Mouse (Mus musculus): Measurements from ENCODE around the gene Rab11a.

Rab11a gene

GRCm38 (mm10) chr9:64737406-64738201, at the start of gene Rab11a:
TSS of gene Rab11a (minus strand) at chr9:64737758.
- in situ Hi-C loops (cut with MboI, MseI), result no loop called here

- in situ Hi-C loops (cut with MboI, MseI), result no loop called here
Measured at GRCm38 (mm10) chr9:64786216-64786905, 48.8 kb upstream of the Rab11a start.

DNA sequence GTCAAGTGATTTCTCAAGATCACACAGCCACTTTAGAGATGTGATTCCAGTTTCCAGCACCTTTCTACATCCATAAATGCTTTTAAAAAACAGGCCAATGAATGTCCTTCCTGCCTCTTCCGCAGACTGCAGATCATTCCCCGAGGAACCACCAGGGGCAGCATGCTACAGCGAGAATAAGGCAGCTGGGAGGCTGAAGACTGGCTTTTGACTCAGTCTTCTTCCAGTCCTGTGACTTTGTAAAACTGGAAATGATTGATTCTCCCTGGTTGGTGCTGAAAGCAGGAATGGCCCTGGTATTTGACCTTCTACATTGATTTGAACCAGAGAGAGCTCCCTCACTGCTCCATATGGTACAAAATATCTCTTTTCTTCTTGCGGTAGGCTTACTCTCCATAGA, 47.3 kb upstream of the Rab11a start:
- in situ Hi-C loops (cut with MboI, MseI), result no loop called here

GRCm38 (mm10) chr9:64783511-64783910, 46.0 kb upstream of the Rab11a start:
- in situ Hi-C loops (cut with MboI, MseI), result no loop called here

- in situ Hi-C loops (cut with MboI, MseI), result loop anchor here (5.0 kb wide), 1 partner anchor 83 kb away; no protein-coding TSS in a partner anchor
Measured at GRCm38 (mm10) chr9:64779628-64780027, 42.1 kb upstream of the Rab11a start.

GRCm38 (mm10) chr9:64778151-64778550, 40.6 kb upstream of the Rab11a start:
- in situ Hi-C loops (cut with MboI, MseI), result loop anchor here (5.0 kb wide), 1 partner anchor 84 kb away; no protein-coding TSS in a partner anchor

DNA sequence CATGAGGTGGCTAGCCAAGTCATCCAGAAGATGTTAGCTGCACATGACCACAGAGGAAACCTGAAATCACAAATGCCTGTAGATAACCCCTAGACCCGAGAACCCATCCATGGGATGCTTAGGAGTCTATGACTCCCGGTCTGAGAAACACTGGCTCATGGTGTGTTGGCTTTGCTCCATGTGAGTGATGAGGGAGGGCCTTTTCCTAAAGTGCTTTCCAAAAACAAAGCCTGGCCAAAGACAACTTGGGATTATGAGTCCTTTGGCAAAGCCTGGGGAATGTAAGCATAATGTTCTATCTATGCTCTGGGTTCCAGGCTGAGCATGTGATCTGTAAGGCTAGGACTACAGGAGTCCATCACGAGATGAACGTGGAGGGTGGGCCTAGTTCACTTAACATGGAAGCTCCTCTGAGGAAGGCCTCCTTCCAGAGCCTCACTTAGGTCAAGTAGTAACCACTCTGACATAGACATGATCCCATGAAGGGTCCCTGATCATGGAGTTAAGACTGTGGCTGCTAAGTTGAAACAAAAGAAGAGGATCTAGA, 40.0 kb upstream of the Rab11a start:
- in situ Hi-C loops (cut with MboI, MseI), result loop anchor here (5.0 kb wide), 1 partner anchor 85 kb away; no protein-coding TSS in a partner anchor

DNA sequence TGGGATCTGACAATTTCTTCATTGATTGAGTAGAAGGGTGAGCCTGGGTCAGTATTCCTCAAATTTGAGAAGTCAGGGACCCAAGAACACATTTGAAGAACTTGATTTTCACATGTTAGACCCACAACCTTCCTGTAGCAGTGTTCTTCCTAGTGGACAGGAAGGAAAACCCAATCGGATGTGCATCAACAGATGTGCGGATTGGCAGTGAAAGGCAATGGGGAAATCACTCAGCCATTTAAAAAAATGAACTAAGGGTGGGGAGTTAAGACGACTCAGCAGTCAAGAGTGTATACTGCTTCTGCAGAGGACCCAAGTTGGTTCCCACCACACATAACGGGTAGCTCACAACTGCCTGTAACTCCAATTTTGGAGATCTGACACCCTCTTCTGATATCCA, 37.9 kb upstream of the Rab11a start:
- in situ Hi-C loops (cut with MboI, MseI), result loop anchor here (5.0 kb wide), 1 partner anchor 87 kb away; no protein-coding TSS in a partner anchor

DNA sequence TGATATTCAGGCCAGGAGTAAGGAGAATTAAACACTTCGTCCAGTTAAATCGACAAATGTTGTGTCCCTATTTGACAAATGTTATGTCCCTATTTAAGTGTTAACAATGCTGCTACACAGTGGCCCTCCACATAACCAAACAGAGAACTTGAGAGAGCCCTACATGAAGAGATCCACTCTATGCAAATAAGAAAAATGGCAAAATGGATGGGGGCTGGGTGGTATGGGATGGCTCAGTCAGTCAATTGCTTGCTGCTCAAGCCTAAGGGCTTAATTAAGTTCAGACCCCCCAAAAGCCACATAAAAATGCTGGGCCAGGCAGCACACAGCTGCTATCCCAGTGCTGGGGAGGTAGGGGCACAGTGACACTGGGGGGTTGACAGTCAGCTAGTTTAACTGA, 37.3 kb upstream of the Rab11a start:
- in situ Hi-C loops (cut with MboI, MseI), result loop anchor here (5.0 kb wide), 1 partner anchor 87 kb away; no protein-coding TSS in a partner anchor

GRCm38 (mm10) chr9:64774411-64774811, 36.9 kb upstream of the Rab11a start:
- in situ Hi-C loops (cut with MboI, MseI), result no loop called here

GRCm38 (mm10) chr9:64773936-64774335, 36.4 kb upstream of the Rab11a start:
- in situ Hi-C loops (cut with MboI, MseI), result no loop called here

- in situ Hi-C loops (cut with MboI, MseI), result no loop called here
Measured at GRCm38 (mm10) chr9:64773254-64773653, 35.7 kb upstream of the Rab11a start.

DNA sequence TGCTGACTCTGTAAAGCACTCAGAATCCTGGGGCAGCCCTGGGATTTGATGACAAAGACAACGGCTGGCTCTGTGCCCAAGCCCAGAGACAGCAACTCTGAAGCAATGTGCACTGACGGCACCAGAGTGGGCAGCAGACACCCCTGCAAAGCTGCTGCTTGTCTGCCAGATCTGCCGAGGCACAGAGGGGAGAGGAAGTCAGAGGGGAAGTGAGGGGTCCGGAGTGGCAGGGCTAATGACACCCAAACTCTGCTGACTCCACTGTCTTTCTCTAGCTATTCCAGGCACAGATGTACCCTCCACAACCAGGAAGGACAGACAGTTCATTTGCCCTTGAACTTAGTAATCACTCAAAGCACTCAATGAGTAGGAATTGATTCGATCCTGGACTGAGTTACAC, 33.7 kb upstream of the Rab11a start:
- in situ Hi-C loops (cut with MboI, MseI), result no loop called here

- in situ Hi-C loops (cut with MboI, MseI), result no loop called here
Measured at GRCm38 (mm10) chr9:64770411-64770849, 32.9 kb upstream of the Rab11a start.

DNA sequence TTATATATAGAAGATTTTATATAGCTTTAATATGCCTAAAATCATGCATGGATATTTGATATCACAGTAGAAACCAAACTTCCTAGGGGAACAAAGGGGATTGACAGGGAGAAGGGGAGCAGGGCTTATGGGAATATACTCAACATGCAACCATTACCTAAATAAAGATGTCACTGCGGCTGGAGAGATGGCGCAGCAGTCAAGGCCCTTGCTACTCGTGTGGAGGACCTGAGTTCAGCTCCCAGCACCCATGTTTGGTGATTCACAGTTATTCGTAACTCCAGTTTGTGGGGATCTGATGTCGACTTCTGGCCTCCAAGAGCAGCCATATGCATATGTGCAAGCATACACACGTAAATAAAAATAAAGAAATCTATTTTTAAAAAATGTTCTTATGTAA, 32.4 kb upstream of the Rab11a start:
- in situ Hi-C loops (cut with MboI, MseI), result no loop called here

DNA sequence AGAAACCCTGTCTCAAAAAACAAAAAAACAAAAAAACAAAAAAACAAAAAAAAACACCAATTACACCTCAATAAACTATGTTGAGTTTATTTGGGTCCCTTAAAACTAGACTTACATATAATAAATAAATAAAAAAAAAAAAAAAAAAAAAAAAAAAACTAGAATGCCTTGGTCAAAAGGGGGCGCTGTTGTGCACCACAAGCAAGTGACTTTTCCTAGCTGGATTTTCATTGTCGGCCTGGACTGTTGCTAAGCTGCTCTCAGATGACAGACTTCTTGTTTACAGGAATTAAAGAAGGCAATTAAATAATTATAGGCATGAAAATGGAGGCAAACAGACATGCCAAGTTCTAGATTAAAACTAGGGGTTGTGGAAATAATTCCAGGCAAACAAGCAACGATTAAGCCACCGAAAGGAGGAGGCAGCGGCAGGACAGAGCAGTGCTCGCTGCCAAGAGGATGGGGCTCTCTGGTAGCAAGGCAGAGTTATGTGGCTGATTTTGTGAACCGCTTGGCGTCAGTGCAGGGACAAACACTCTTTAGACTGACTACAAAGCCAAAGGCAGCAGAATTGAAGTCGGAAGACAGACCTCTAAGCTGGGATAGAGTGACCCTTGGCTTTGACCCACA, 31.6 kb upstream of the Rab11a start:
- in situ Hi-C loops (cut with MboI, MseI), result no loop called here

- in situ Hi-C loops (cut with MboI, MseI), result no loop called here
Measured at GRCm38 (mm10) chr9:64767796-64768195, 30.2 kb upstream of the Rab11a start.

GRCm38 (mm10) chr9:64766136-64766535, 28.6 kb upstream of the Rab11a start:
- in situ Hi-C loops (cut with MboI, MseI), result no loop called here

GRCm38 (mm10) chr9:64764824-64765223, 27.3 kb upstream of the Rab11a start:
- in situ Hi-C loops (cut with MboI, MseI), result no loop called here

- in situ Hi-C loops (cut with MboI, MseI), result no loop called here
Measured at GRCm38 (mm10) chr9:64758052-64758451, 20.5 kb upstream of the Rab11a start.

- in situ Hi-C loops (cut with MboI, MseI), result no loop called here
Measured at GRCm38 (mm10) chr9:64752575-64752974, 15.0 kb upstream of the Rab11a start.

GRCm38 (mm10) chr9:64749314-64749713, 11.8 kb upstream of the Rab11a start:
- in situ Hi-C loops (cut with MboI, MseI), result no loop called here

All from T-helper 1 cell (primary cell).